Mouse (Mus musculus) hindlimb bud, embryonic 11.5 days (tissue): ENCODE results near the gene Rgs1.

Experiments
- DNase-seq: peaks from one replicate; pipeline ENCODE4 v3.0.0-alpha.2; 2012; ENCODE audit warnings: low read depth, low spot score; ENCODE audit errors: extremely low spot score

Gene Rgs1

GRCm38 (mm10) chr1:144248923-144249322, at the start of gene Rgs1:
Gene Rgs1, minus strand, starts transcription at chr1:144249242.
- DNase-seq, result no peak

- DNase-seq, result no peak
Measured at GRCm38 (mm10) chr1:144283020-144284014, 34.3 kb upstream of the Rgs1 start.

GRCm38 (mm10) chr1:144280056-144280455, 31.0 kb upstream of the Rgs1 start:
- DNase-seq, result no peak

GRCm38 (mm10) chr1:144272991-144273390, 23.9 kb upstream of the Rgs1 start:
- DNase-seq, result no peak

GRCm38 (mm10) chr1:144269112-144269511, 20.1 kb upstream of the Rgs1 start:
- no peak for DNase-seq

GRCm38 (mm10) chr1:144267471-144268470, 18.7 kb upstream of the Rgs1 start:
- DNase-seq, result no peak

GRCm38 (mm10) chr1:144264000-144264399, 15.0 kb upstream of the Rgs1 start:
- DNase-seq, result no peak

GRCm38 (mm10) chr1:144262008-144262407, 13.0 kb upstream of the Rgs1 start:
- no peak for DNase-seq

- DNase-seq, result no peak
Measured at GRCm38 (mm10) chr1:144258779-144259178, 9.7 kb upstream of the Rgs1 start.

GRCm38 (mm10) chr1:144256556-144257331, 7.7 kb upstream of the Rgs1 start:
- DNase-seq, result no peak

- DNase-seq, result no peak
Measured at GRCm38 (mm10) chr1:144248206-144248605, 836 bp downstream of the Rgs1 start.

- no peak for DNase-seq
Measured at GRCm38 (mm10) chr1:144247382-144247781, 1.7 kb downstream of the Rgs1 start.

GRCm38 (mm10) chr1:144243511-144243910, 5.5 kb downstream of the Rgs1 start:
- no peak for DNase-seq

- no peak for DNase-seq
Measured at GRCm38 (mm10) chr1:144239195-144239594, 9.8 kb downstream of the Rgs1 start.

GRCm38 (mm10) chr1:144215230-144215629, 33.8 kb downstream of the Rgs1 start:
- no peak for DNase-seq

GRCm38 (mm10) chr1:144210912-144211311, 38.1 kb downstream of the Rgs1 start:
- DNase-seq, result no peak

GRCm38 (mm10) chr1:144206281-144207061, 42.6 kb downstream of the Rgs1 start:
- DNase-seq, result no peak

GRCm38 (mm10) chr1:144204766-144205165, 44.3 kb downstream of the Rgs1 start:
- DNase-seq, result no peak

GRCm38 (mm10) chr1:144202939-144203338, 46.1 kb downstream of the Rgs1 start:
- DNase-seq, result no peak

- no peak for DNase-seq
Measured at GRCm38 (mm10) chr1:144200496-144200895, 48.5 kb downstream of the Rgs1 start.
